8 mouse cellular contexts compared by ENCODE assay signal in genomic region chr11:72135383-72136158, GRCm38 (mm10). TPM values are rescaled to one million over a fixed set of nuclear protein-coding genes. Genes with fewer than 3 reads are reported as not detected.
DNase-seq lines count a peak whose midpoint lies in the region; ATAC-seq and TF ChIP-seq lines count a peak whose summit lies in the region.

Gene Pitpnm3, minus strand, starts transcription at chr11:72135778.

- no peak for TF ChIP-seq POLR2A in small intestine, adult 2 months (IDR thresholded peaks at IDR 0.05; ENCODE audit: low read depth, low read length)
- no peak for TF ChIP-seq POLR2A in thymus, adult 2 months (IDR thresholded peaks at IDR 0.05; ENCODE audit: control insufficient read depth, extremely low read depth, insufficient read depth, low read length, poor library complexity)

- peak within 1 kb of the TSS; percentile 70 for H3K9ac ChIP-seq in embryonic facial prominence, embryonic 12.5 days
- H3K9ac ChIP-seq in heart, embryonic 12.5 days = peak within 1 kb of the TSS; percentile 64

- peaks cover 21% of the 10 kb centered on the region for H3K4me1 ChIP-seq in embryonic facial prominence, embryonic 12.5 days
- peaks cover 30% of the 10 kb centered on the region for H3K4me1 ChIP-seq in heart, embryonic 12.5 days (replicated peaks)
- peaks cover 9% of the 10 kb centered on the region; the same call in 1 of the 2 replicates for H3K4me1 ChIP-seq in small intestine, adult 2 months (ENCODE audit: control insufficient read depth, insufficient read depth, insufficient read length, low read length)
- no peaks in the 10 kb centered on the region for H3K4me1 ChIP-seq in thymus, adult 2 months (replicated peaks; ENCODE audit: control insufficient read depth, insufficient read depth, low read length)

- peaks cover 67% of the 10 kb centered on the region for H3K27me3 ChIP-seq in embryonic facial prominence, embryonic 12.5 days
- peaks cover 71% of the 10 kb centered on the region for H3K27me3 ChIP-seq in heart, embryonic 12.5 days (replicated peaks)
- peaks cover 11% of the 10 kb centered on the region for H3K27me3 ChIP-seq in small intestine, adult 2 months (ENCODE audit: control insufficient read depth, insufficient read depth, low read length)
- peaks cover 4% of the 10 kb centered on the region; the same call in 1 of the 2 replicates for H3K27me3 ChIP-seq in thymus, adult 2 months (ENCODE audit: control insufficient read depth, insufficient read depth, low read length)

- ATAC-seq in embryonic facial prominence, embryonic 12.5 days (ENCODE audit: insufficient number of reproducible peaks, insufficient read depth, low FRiP score, low TSS enrichment) = no peak
- ATAC-seq in heart, embryonic 12.5 days (ENCODE audit: insufficient number of reproducible peaks, low FRiP score) = peak; percentile 7; the same call in 1 of the 2 replicates

- peak; percentile 51 for DNase-seq in urinary bladder, adult 2 months (ENCODE audit: low spot score)
- DNase-seq in urinary bladder, postnatal 4 days (ENCODE audit: low spot score in 2 of 2) = no peak
- peak in 1 of 2 experiments; percentile 53 for DNase-seq in layer of hippocampus, postnatal 10 days (ENCODE audit: low spot score in 2 of 2)
- DNase-seq in lung, postnatal 10 days = peak; percentile 51
- DNase-seq in thymus, adult 2 months = no peak

- no peaks in the 10 kb centered on the region for H3K9me3 ChIP-seq in embryonic facial prominence, embryonic 12.5 days
- no peaks in the 10 kb centered on the region for H3K9me3 ChIP-seq in heart, embryonic 12.5 days (replicated peaks)

- no peak for TF ChIP-seq CTCF in small intestine, adult 2 months (IDR thresholded peaks at IDR 0.05; ENCODE audit: extremely low read depth, insufficient read length, insufficient replicate concordance, low read depth, low read length)
- no peak for TF ChIP-seq CTCF in thymus, adult 2 months (IDR thresholded peaks at IDR 0.05; ENCODE audit: borderline replicate concordance, control insufficient read depth, extremely low read depth, insufficient read depth, low read length, poor library complexity)

- peak within 1 kb of the TSS; percentile 60 for H3K4me3 ChIP-seq in embryonic facial prominence, embryonic 12.5 days
- peak within 1 kb of the TSS; percentile 66 for H3K4me3 ChIP-seq in heart, embryonic 12.5 days
- peak within 1 kb of the TSS; percentile 59 for H3K4me3 ChIP-seq in small intestine, adult 2 months (ENCODE audit: low read depth, low read length)
- no peak within 1 kb of the TSS for H3K4me3 ChIP-seq in thymus, adult 2 months (ENCODE audit: control insufficient read depth, insufficient read depth, low read length)

- H3K4me2 ChIP-seq in embryonic facial prominence, embryonic 12.5 days (replicated peaks) = peak within 1 kb of the TSS; percentile 99
- peak within 1 kb of the TSS; percentile 99 for H3K4me2 ChIP-seq in heart, embryonic 12.5 days

- H3K36me3 ChIP-seq in embryonic facial prominence, embryonic 12.5 days = no peaks in the 10 kb centered on the region
- H3K36me3 ChIP-seq in heart, embryonic 12.5 days = no peaks in the 10 kb centered on the region
- no peaks in the 10 kb centered on the region for H3K36me3 ChIP-seq in small intestine, adult 2 months (ENCODE audit: control insufficient read depth, insufficient read depth, low read length)
- H3K36me3 ChIP-seq in thymus, adult 2 months (ENCODE audit: control insufficient read depth, insufficient read depth, low read length) = no peaks in the 10 kb centered on the region

- no peak within 1 kb of the TSS for H3K27ac ChIP-seq in embryonic facial prominence, embryonic 12.5 days
- no peak within 1 kb of the TSS for H3K27ac ChIP-seq in heart, embryonic 12.5 days (ENCODE audit: poor library complexity, severe bottlenecking)
- no peak within 1 kb of the TSS for H3K27ac ChIP-seq in small intestine, adult 2 months (ENCODE audit: insufficient read depth, low read depth, low read length)
- H3K27ac ChIP-seq in thymus, adult 2 months (ENCODE audit: control insufficient read depth, insufficient read depth, low read length) = no peak within 1 kb of the TSS

- WGBS in embryonic facial prominence, embryonic 12.5 days = under 1% methylated on average over 98 of the region's 107 CpGs
- WGBS in heart, embryonic 12.5 days = 3% methylated on average over 99 of the region's 107 CpGs
- 1% methylated on average over 106 of the region's 107 CpGs for WGBS in small intestine, adult 2 months
- WGBS in thymus, adult 2 months = 4% methylated on average over 94 of the region's 107 CpGs

RNA-seq across cellular contexts. Expression of gene Pitpnm3, which starts in this region (rescaled TPM):
- polyA plus RNA-seq in urinary bladder, adult 2 months (2012; rRNA removed) = 9.6 and 9.9 TPM in 2 replicates
- polyA plus RNA-seq in embryonic facial prominence, embryonic 12.5 days (2016; fragmentation: Nextera tagmentation; extraction: Ambion mirVana) = 0.24 and 0.33 TPM in 2 replicates
- 0.13 and 0.17 TPM in 2 replicates for polyA plus RNA-seq in heart, embryonic 12.5 days (2016; fragmentation: Nextera tagmentation; extraction: Ambion mirVana)
- 10 to 100 TPM; 17.5 to 17.8 TPM for total RNA-seq in layer of hippocampus, postnatal 10 days (2021)
- polyA plus RNA-seq in small intestine, adult 2 months (2012; rRNA removed) = 2.5 and 3.0 TPM in 2 replicates
- 0.92 and 1.1 TPM in 2 replicates for polyA plus RNA-seq in thymus, adult 2 months (2012; rRNA removed)

Comparison
In these comparisons a context has a peak if more than half of its experiments do, and no peak if none do; other contexts are left out.
1. DNase-seq: peak in urinary bladder, adult 2 months (single experiment) and lung, postnatal 10 days (single experiment); none in urinary bladder, postnatal 4 days (0 of 2) and thymus, adult 2 months (single experiment).
2. Peak in ATAC-seq, H3K4me3 ChIP-seq, H3K9ac ChIP-seq and H3K4me2 ChIP-seq in heart, embryonic 12.5 days; RNA of the gene not detected or under 1 TPM.